Mouse (Mus musculus): ENCODE measurements around the gene Mmp28. TPM values are rescaled to one million over a fixed set of nuclear protein-coding genes. Genes with fewer than 3 reads are reported as not detected.

Mmp28 gene
- polyA plus RNA-seq, 1 experiment from 2014 or later, result 0.47 TPM

DNA sequence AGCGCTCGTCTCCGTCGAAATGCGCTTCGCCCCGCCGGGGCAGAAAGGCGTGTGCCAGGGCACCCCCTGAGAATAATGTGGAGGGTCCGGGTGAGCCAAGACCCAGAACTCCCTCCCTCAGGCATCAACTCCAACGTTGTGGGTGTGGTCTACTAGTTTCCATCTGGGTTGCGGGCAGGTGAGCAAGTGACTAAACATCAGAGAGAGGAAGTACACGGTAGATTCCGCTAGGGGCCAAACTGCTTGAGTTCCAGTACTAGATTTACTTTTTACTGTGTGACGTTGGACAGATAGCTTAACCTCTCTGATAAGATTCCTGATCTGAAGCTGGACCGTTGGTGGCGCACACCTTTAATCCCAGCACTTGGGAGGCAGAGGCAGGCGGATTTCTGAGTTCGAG, 17.9 kb downstream of the Mmp28 start:
- Histone ChIP-seq H3K4me2 (peak overlapping the region; percentile 47), H3K36me3 (no peaks in the 10 kb centered on the region), H3K27me3 (peaks cover 66% of the 10 kb centered on the region), H3K9ac (no peak overlapping the region), H3K4me3 (replicated peaks) (peak overlapping the region; percentile 17; the same call in 1 of the 2 replicates), H3K9me3 (replicated peaks) (no peaks in the 10 kb centered on the region), H3K4me1 (replicated peaks) (peaks cover 60% of the 10 kb centered on the region), H3K27ac (no peak overlapping the region)
- 15% methylated on average over 19 of the region's 19 CpGs for WGBS (ENCODE audit: insufficient replicate concordance)
- ATAC-seq (ENCODE audit: low read depth) (no peak), DNase-seq (no peak)

DNA sequence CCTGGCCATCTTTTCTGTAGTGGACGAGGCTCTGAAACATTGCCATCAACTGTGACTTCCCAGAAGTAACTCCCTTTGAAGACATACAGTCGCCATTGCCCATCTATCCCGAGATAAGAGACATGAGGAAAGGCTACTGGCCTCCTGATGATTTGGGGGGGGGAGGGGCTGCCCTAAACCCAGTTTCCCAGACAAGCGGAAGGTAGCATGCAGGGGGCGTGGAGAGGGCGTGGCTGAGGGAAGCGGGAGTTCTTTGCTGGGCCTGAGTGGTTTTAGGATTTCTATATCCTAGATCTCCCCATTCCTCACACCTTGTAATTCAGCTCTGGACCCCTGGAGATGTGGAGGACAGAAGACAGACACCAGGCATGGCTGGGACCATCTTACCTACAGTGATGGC, 19.0 kb downstream of the Mmp28 start:
- Histone ChIP-seq H3K4me3 (replicated peaks) (no peak overlapping the region), H3K4me1 (replicated peaks) (peaks cover 56% of the 10 kb centered on the region), H3K9me3 (replicated peaks) (no peaks in the 10 kb centered on the region), H3K36me3 (no peaks in the 10 kb centered on the region), H3K27me3 (peaks cover 69% of the 10 kb centered on the region), H3K9ac (no peak overlapping the region), H3K27ac (no peak overlapping the region), H3K4me2 (no peak overlapping the region)
- no peak for DNase-seq
- no peak for ATAC-seq (ENCODE audit: low read depth)
- WGBS (ENCODE audit: insufficient replicate concordance), result 4% methylated on average over 7 of the region's 7 CpGs

DNA sequence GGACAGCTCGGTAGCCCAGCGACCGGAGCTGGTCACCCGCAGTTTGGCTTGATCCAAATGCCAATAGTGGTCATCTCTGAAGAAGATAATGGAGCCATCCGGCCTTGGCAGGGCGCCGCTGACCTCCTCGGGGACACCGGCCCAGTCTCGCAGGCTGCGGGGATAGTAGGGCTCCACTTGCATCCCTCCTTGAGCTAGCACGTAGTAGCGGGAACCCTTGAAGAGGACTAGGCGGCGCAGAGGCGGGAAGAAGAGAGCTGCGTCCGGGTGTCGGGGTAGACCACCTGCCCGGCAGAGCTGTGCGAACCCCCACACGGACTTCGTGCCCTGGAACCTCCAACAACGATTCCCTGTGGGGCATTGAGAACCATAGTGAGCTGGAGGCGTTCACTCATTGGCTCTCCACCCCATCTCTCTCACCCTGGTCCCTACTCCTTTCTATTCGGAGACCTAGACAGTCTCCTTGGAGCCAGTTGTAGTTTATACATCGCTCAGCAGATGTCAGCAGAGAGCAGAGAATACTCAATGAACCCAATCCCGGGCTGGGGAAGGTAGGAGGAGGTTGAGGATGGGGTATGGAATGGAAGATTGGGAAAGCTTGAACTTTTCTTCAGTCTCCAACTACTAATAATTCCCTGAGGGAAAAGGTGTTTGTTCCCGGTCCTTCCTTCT, 20.1 kb downstream of the Mmp28 start:
- WGBS (ENCODE audit: insufficient replicate concordance), result 10% methylated on average over 27 of the region's 29 CpGs
- DNase-seq, result peak; percentile 31
- no peak for ATAC-seq (ENCODE audit: low read depth)

DNA sequence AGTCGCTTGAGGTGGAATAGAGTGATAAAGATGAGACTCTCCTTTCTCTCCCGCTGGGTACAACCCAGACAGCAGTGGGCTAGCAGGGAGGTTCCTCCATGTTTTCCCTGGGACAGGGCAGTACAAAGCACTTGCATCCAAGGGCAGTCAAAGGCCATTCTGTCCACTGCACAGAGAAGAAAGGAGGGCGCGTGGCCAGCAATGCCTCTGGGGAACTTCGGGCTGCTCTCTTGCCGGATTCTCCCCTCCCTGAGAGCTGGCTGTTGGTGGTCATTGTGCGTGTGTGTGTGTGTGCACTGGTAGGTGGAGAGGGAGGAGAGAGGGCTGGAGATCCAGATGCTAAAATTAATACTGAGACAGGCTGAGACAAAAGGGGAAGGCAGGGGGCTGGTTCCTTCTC, 21.6 kb downstream of the Mmp28 start:
- Histone ChIP-seq H3K4me3 (replicated peaks) (peak overlapping the region; percentile 71), H3K27ac (no peak overlapping the region), H3K36me3 (no peaks in the 10 kb centered on the region), H3K27me3 (peaks cover 63% of the 10 kb centered on the region), H3K4me2 (peak overlapping the region; percentile 94), H3K9me3 (replicated peaks) (no peaks in the 10 kb centered on the region), H3K9ac (no peak overlapping the region), H3K4me1 (replicated peaks) (peaks cover 38% of the 10 kb centered on the region)
- no peak for ATAC-seq (ENCODE audit: low read depth)
- DNase-seq, result no peak
- 51% methylated on average over 7 of the region's 7 CpGs for WGBS (ENCODE audit: insufficient replicate concordance)

More for the DNA sequence above, 20.1 kb downstream of the Mmp28 start:
- H3K4me3 ChIP-seq (replicated peaks), result no peak overlapping the region; the same call in 1 of the 2 replicates
- H3K4me2 ChIP-seq, result 0 out of 2 replicates have a peak overlapping the region, but pooled peaks have one; percentile 19
- peaks cover 45% of the 10 kb centered on the region for H3K4me1 ChIP-seq (replicated peaks)
- H3K9me3 ChIP-seq (replicated peaks), result no peaks in the 10 kb centered on the region
- H3K9ac ChIP-seq, result no peak overlapping the region
- peaks cover 65% of the 10 kb centered on the region for H3K27me3 ChIP-seq
- H3K36me3 ChIP-seq, result no peaks in the 10 kb centered on the region
- no peak overlapping the region for H3K27ac ChIP-seq

DNA sequence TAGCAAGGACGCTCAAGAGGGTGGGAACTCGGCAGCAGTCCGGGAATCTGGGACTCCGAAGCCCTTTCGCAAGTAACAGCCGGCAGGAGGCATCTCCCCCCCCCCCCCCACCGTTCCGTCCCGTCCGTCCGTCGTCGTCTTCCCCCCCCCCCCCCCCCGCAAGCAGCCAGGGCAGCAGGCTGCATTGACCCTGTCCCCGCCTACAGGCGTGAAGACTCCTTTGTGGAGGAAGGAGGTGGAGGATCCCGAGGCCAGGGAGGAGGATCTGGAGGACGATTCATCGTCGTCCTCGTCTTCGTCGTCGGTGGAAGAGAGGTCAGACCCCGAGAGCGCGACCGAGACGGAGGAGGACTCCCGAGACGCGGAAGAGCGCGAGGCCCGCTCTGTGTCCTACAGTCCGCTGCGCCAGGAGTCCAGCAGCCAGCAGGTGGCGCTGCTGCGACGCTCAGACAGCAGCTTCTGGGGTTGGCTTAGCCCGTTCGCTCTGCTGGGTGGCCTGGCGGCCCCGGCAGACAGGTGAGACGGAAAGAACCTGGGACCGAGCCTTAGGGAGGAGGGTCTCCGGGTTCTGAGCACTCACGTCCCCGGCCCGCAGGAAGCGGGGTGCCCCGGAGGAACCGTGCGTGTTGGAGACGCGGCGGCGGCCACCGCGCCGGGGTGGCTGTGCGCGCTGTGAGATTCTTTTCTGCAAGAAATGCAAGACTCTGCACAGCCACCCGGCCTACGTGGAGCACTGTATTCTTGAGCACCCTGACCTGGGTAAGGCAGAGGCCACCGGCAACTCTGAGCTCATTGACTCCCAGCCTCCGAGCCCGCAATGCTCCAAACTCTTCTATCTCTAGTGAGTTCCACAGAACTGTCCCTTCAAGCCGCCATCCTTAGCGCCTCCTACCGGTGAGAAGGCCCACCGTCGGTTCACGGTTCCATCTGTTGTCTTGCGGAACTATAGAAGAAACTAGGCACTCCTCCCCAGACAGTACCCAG, 22.5 kb downstream of the Mmp28 start:
- Histone ChIP-seq H3K27me3 (peaks cover 56% of the 10 kb centered on the region), H3K4me1 (replicated peaks) (peaks cover 38% of the 10 kb centered on the region), H3K4me3 (replicated peaks) (peak overlapping the region; percentile 71), H3K9me3 (replicated peaks) (no peaks in the 10 kb centered on the region), H3K9ac (peak overlapping the region; percentile 74), H3K4me2 (peak overlapping the region; percentile 94), H3K36me3 (no peaks in the 10 kb centered on the region), H3K27ac (no peak overlapping the region)
- DNase-seq (peak; percentile 76), ATAC-seq (ENCODE audit: low read depth) (peak; percentile 91)
- under 1% methylated on average over 65 of the region's 75 CpGs for WGBS (ENCODE audit: insufficient replicate concordance)

DNA sequence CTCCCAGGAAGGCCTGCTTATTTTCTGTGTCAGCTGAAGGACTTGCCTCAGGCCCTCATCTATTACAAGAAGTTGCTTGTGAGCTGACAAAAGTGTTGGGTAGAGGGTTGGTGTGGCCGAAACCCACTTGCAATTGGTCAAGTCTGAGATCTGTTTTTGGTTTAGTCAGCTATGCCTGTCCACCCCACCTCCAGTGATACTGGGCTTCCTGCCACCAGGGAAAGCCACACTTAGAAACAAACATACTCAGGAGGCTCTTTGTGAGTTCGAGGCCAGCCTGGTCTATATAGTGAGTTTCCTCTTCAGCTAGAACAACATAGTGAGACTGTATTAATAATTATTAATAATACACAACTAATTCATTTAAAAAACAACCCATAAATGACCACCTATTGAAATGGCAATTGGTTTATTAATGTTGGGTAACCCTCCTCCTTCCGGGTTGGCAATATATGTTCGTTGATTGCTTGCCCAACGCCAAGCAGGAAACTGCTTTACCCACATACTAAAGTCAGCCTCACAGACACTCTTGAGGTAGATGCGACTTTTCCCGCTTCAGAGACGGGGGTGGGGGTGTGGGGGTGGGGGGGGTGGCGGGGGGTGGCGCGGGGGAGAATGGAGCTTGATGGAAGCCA, 23.3 kb downstream of the Mmp28 start:
- no peak for DNase-seq
- peaks cover 48% of the 10 kb centered on the region for H3K27me3 ChIP-seq
- H3K36me3 ChIP-seq, result no peaks in the 10 kb centered on the region
- no peaks in the 10 kb centered on the region for H3K9me3 ChIP-seq (replicated peaks)
- H3K4me2 ChIP-seq, result peak overlapping the region; percentile 94
- no peak for ATAC-seq (ENCODE audit: low read depth)
- H3K4me3 ChIP-seq (replicated peaks), result peak overlapping the region; percentile 71
- no peak overlapping the region for H3K27ac ChIP-seq
- 21% methylated on average over 11 of the region's 11 CpGs for WGBS (ENCODE audit: insufficient replicate concordance)
- no peak overlapping the region for H3K9ac ChIP-seq
- peaks cover 35% of the 10 kb centered on the region for H3K4me1 ChIP-seq (replicated peaks)

- Histone ChIP-seq H3K36me3 (no peaks in the 10 kb centered on the region), H3K4me2 (no peak within 1 kb of the TSS), H3K27ac (no peak within 1 kb of the TSS), H3K27me3 (peaks cover 26% of the 10 kb centered on the region), H3K4me3 (replicated peaks) (no peak within 1 kb of the TSS), H3K4me1 (replicated peaks) (peaks cover 17% of the 10 kb centered on the region; the same call in 1 of the 2 replicates), H3K9ac (no peak within 1 kb of the TSS), H3K9me3 (replicated peaks) (no peaks in the 10 kb centered on the region)
- ATAC-seq (ENCODE audit: low read depth), result no peak
- WGBS (ENCODE audit: insufficient replicate concordance), result 63% methylated on average over 1 of the region's 1 CpGs
- no peak for DNase-seq
Observed at GRCm38 (mm10) chr11:83437377-83437776, 25.5 kb downstream of the Mmp28 start, which contains the start of gene 1700020L24Rik. 1700020L24Rik (plus strand) TSS chr11:83437677.

- H3K36me3 ChIP-seq, result no peaks in the 10 kb centered on the region
- 50% methylated on average over 2 of the region's 2 CpGs for WGBS (ENCODE audit: insufficient replicate concordance)
- H3K9me3 ChIP-seq (replicated peaks), result no peaks in the 10 kb centered on the region
- H3K4me3 ChIP-seq (replicated peaks), result no peak overlapping the region
- no peak for DNase-seq
- no peak overlapping the region for H3K9ac ChIP-seq
- H3K27me3 ChIP-seq, result peaks cover 42% of the 10 kb centered on the region
- no peak for ATAC-seq (ENCODE audit: low read depth)
- no peak overlapping the region for H3K27ac ChIP-seq
- no peaks in the 10 kb centered on the region for H3K4me1 ChIP-seq (replicated peaks)
- no peak overlapping the region for H3K4me2 ChIP-seq
Observed at GRCm38 (mm10) chr11:83432533-83432932, 30.3 kb downstream of the Mmp28 start.

DNA sequence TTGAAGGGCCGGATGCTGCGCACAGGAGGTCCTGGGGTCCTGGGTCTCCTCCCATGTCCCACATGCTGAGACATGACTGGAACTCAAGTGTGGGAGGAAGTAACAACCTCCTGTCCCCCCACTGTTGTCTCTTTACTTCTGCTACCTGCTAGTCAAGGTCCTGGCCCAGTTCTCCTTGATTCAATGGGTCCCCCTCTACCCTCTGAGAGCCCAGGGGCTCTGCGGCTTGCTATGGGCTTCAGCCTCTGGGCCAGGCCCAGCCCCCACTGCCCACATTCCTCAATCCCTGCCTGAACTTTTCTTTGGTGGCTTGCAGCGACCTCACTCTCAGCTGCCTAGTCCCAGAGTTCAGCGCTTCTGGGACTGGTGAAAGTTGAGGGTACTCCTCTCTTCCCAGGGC, 33.5 kb downstream of the Mmp28 start, which contains the start of gene Gas2l2:
Gene Gas2l2 (minus strand): TSS at position 101 of the 400 bp plus-strand sequence.
- Histone ChIP-seq H3K9ac (no peak within 1 kb of the TSS), H3K27me3 (peaks cover 58% of the 10 kb centered on the region), H3K9me3 (replicated peaks) (no peaks in the 10 kb centered on the region), H3K4me3 (replicated peaks) (no peak within 1 kb of the TSS), H3K36me3 (no peaks in the 10 kb centered on the region), H3K4me2 (no peak within 1 kb of the TSS), H3K4me1 (replicated peaks) (peaks cover 3% of the 10 kb centered on the region), H3K27ac (no peak within 1 kb of the TSS)
- no peak for ATAC-seq (ENCODE audit: low read depth)
- WGBS (ENCODE audit: insufficient replicate concordance), result 49% methylated on average over 5 of the region's 5 CpGs
- DNase-seq, result no peak

GRCm38 (mm10) chr11:83426964-83427363, 35.9 kb downstream of the Mmp28 start:
- Histone ChIP-seq H3K27ac (no peak overlapping the region), H3K4me1 (replicated peaks) (peaks cover 3% of the 10 kb centered on the region), H3K9me3 (replicated peaks) (no peaks in the 10 kb centered on the region), H3K4me2 (peak overlapping the region; percentile 10; the same call in 1 of the 2 replicates), H3K9ac (no peak overlapping the region), H3K36me3 (no peaks in the 10 kb centered on the region), H3K4me3 (replicated peaks) (peak overlapping the region; percentile 14; the same call in 1 of the 2 replicates), H3K27me3 (peaks cover 68% of the 10 kb centered on the region)
- WGBS (ENCODE audit: insufficient replicate concordance), result 6% methylated on average over 17 of the region's 17 CpGs
- DNase-seq (peak; percentile 18), ATAC-seq (ENCODE audit: low read depth) (no peak)

GRCm38 (mm10) chr11:83424681-83425080, 38.2 kb downstream of the Mmp28 start:
- Histone ChIP-seq H3K4me1 (replicated peaks) (peaks cover 3% of the 10 kb centered on the region), H3K9me3 (replicated peaks) (no peaks in the 10 kb centered on the region), H3K36me3 (no peaks in the 10 kb centered on the region), H3K27ac (no peak overlapping the region), H3K27me3 (peaks cover 73% of the 10 kb centered on the region), H3K4me2 (no peak overlapping the region), H3K9ac (no peak overlapping the region), H3K4me3 (replicated peaks) (no peak overlapping the region)
- WGBS (ENCODE audit: insufficient replicate concordance), result 7% methylated on average over 8 of the region's 8 CpGs
- peak; percentile 50 for DNase-seq
- ATAC-seq (ENCODE audit: low read depth), result 0 out of 2 replicates have a peak, but pooled peaks have one; percentile 41
